Mouse (Mus musculus) embryonic facial prominence, embryonic 14.5 days (tissue): Measurements from ENCODE around the gene Acly. TPM values are rescaled to one million over a fixed set of nuclear protein-coding genes. Genes with fewer than 3 reads are reported as not detected.

Source experiments
- ATAC-seq: fragments of 200-750 bp; cut with Nextera tagmentation; 2 replicates; pipeline ENCODE4 v1.8.0; 2017; ENCODE audit warnings: low read depth, moderate number of reproducible peaks, moderate TSS enrichment
- DNase-seq: peaks from one replicate; pipeline ENCODE4 v3.0.0-alpha.2; 2015; ENCODE audit warnings: low spot score
- H3K27ac ChIP-seq: fragments of 300-500 bp; sonication (generic); replicated peaks from 2 replicates; pipeline ENCODE4 v1.5.1; 2014; ENCODE audit warnings: low read depth, mild to moderate bottlenecking, low read length, moderate library complexity
- H3K27me3 ChIP-seq: fragments of 300-500 bp; sonication (generic); replicated peaks from 2 replicates; pipeline ENCODE4 v1.6.1; 2014; ENCODE audit warnings: low read length; ENCODE audit not compliant: control insufficient read depth, insufficient read depth
- H3K36me3 ChIP-seq: fragments of 300-500 bp; sonication (generic); 2 replicates; pipeline ENCODE4 v1.6.1; 2014; ENCODE audit warnings: low read length, mixed read lengths; ENCODE audit not compliant: control insufficient read depth, insufficient read depth
- H3K4me1 ChIP-seq: fragments of 300-500 bp; sonication (generic); 2 replicates; pipeline ENCODE4 v1.6.1; 2014; ENCODE audit warnings: antibody characterized with exemption, low read length; ENCODE audit not compliant: control insufficient read depth, insufficient read depth
- H3K4me2 ChIP-seq: fragments of 300-500 bp; sonication (generic); 2 replicates; pipeline ENCODE4 v1.6.1; 2014; ENCODE audit warnings: low read depth, mild to moderate bottlenecking, low read length, moderate library complexity, mixed read lengths
- H3K4me3 ChIP-seq: fragments of 300-500 bp; sonication (generic); 2 replicates; pipeline ENCODE4 v1.5.1; 2014; ENCODE audit warnings: low read depth, mild to moderate bottlenecking, low read length
- H3K9ac ChIP-seq: fragments of 300-500 bp; sonication (generic); 2 replicates; pipeline ENCODE4 v1.6.1; 2014; ENCODE audit warnings: low read depth, mild to moderate bottlenecking, low read length, moderate library complexity, mixed read lengths
- H3K9me3 ChIP-seq: fragments of 300-500 bp; sonication (generic); 2 replicates; pipeline ENCODE4 v1.6.1; 2016; ENCODE audit warnings: low read length; ENCODE audit not compliant: control insufficient read depth
- WGBS: fragments of 180-500 bp; shearing (Covaris S2); extraction: QIAGEN DNeasy Blood & Tissue Kit; methylation state at CpG from one replicate; pipeline ENCODE4 v1.1.7; 2014; 5-methylcytosine and 5-hydroxymethylcytosine counted together
- polyA plus RNA-seq: library from polyadenylated mRNA; unstranded; fragments of >200 nt; fragmentation: Nextera tagmentation; extraction: Ambion mirVana; gene quantifications from 2 replicates; pipeline ENCODE4 v1.2.1, GENCODE M21; 2014

The Acly gene
- polyA plus RNA-seq: 114 and 148 TPM in 2 replicates

GRCm38 (mm10) chr11:100527458-100528374 is at the start of gene Acly:
TSS of gene Acly (minus strand) at chr11:100528000.
- Histone ChIP-seq H3K27me3 (no peaks in the 10 kb centered on the region), H3K9me3 (no peaks in the 10 kb centered on the region)
- WGBS: 2% methylated on average over 38 of the region's 54 CpGs

GRCm38 (mm10) chr11:100576256-100576655 is 48.5 kb upstream of the Acly start:
- H3K9me3 ChIP-seq: no peaks in the 10 kb centered on the region
- H3K27ac ChIP-seq: no peak overlapping the region
- DNase-seq (no peak), ATAC-seq (no peak)
- H3K4me2 ChIP-seq: peak overlapping the region; percentile 81
- peaks cover 31% of the 10 kb centered on the region for H3K36me3 ChIP-seq
- H3K4me3 ChIP-seq: no peak overlapping the region
- H3K27me3 ChIP-seq: peaks cover 2% of the 10 kb centered on the region; the same call in 1 of the 2 replicates
- WGBS: 61% methylated on average over 21 of the region's 21 CpGs
- H3K4me1 ChIP-seq: peaks cover 11% of the 10 kb centered on the region
- peak overlapping the region; percentile 30; the same call in 1 of the 2 replicates for H3K9ac ChIP-seq

More at GRCm38 (mm10) chr11:100527458-100528374, at the start of gene Acly:
- Histone ChIP-seq H3K36me3 (peaks cover 14% of the 10 kb centered on the region), H3K4me3 (peak within 1 kb of the TSS; percentile 62), H3K9ac (peak within 1 kb of the TSS; percentile 73), H3K27ac (peak within 1 kb of the TSS; percentile 86), H3K4me2 (peak within 1 kb of the TSS; percentile 82), H3K4me1 (peaks cover 24% of the 10 kb centered on the region)
- ATAC-seq (peak; percentile 97), DNase-seq (peak; percentile 100)

- Histone ChIP-seq H3K9me3 (no peaks in the 10 kb centered on the region), H3K4me2 (peak overlapping the region; percentile 81), H3K27me3 (peaks cover 10% of the 10 kb centered on the region; the same call in 1 of the 2 replicates), H3K27ac (no peak overlapping the region), H3K4me1 (peaks cover 15% of the 10 kb centered on the region), H3K4me3 (peak overlapping the region; percentile 68), H3K9ac (peak overlapping the region; percentile 74), H3K36me3 (peaks cover 24% of the 10 kb centered on the region)
- ATAC-seq (no peak), DNase-seq (no peak)
- 28% methylated on average over 2 of the region's 2 CpGs for WGBS
These were observed 47.7 kb upstream of the Acly start for GRCm38 (mm10) chr11:100575484-100575855.

GRCm38 (mm10) chr11:100574708-100575483 is 47.1 kb upstream of the Acly start, which contains the start of gene Cnp:
TSS of gene Cnp (plus strand) at chr11:100574904.
- Histone ChIP-seq H3K4me1 (peaks cover 15% of the 10 kb centered on the region), H3K36me3 (peaks cover 18% of the 10 kb centered on the region), H3K27ac (peak within 1 kb of the TSS; percentile 68), H3K4me3 (peak within 1 kb of the TSS; percentile 68), H3K9ac (peak within 1 kb of the TSS; percentile 74), H3K27me3 (peaks cover 10% of the 10 kb centered on the region; the same call in 1 of the 2 replicates), H3K9me3 (no peaks in the 10 kb centered on the region), H3K4me2 (peak within 1 kb of the TSS; percentile 81)
- ATAC-seq (peak; percentile 81), DNase-seq (peak; percentile 85)
- 1% methylated on average over 47 of the region's 47 CpGs for WGBS

GRCm38 (mm10) chr11:100574188-100574587 is 46.4 kb upstream of the Acly start:
- Histone ChIP-seq H3K9ac (0 out of 2 replicates have a peak overlapping the region, but pooled peaks have one; percentile 74), H3K9me3 (no peaks in the 10 kb centered on the region), H3K4me3 (peak overlapping the region; percentile 68), H3K27me3 (peaks cover 10% of the 10 kb centered on the region; the same call in 1 of the 2 replicates), H3K4me2 (peak overlapping the region; percentile 81), H3K27ac (peak overlapping the region; percentile 68; the same call in 1 of the 2 replicates), H3K36me3 (peaks cover 11% of the 10 kb centered on the region), H3K4me1 (peaks cover 15% of the 10 kb centered on the region)
- 89% methylated on average over 3 of the region's 3 CpGs for WGBS
- DNase-seq: no peak
- no peak for ATAC-seq

GRCm38 (mm10) chr11:100571202-100571567 is 43.4 kb upstream of the Acly start:
- Histone ChIP-seq H3K27me3 (peaks cover 10% of the 10 kb centered on the region; the same call in 1 of the 2 replicates), H3K9ac (0 out of 2 replicates have a peak overlapping the region, but pooled peaks have one; percentile 37), H3K9me3 (no peaks in the 10 kb centered on the region), H3K36me3 (no peaks in the 10 kb centered on the region), H3K4me3 (peak overlapping the region; percentile 11; the same call in 1 of the 2 replicates), H3K4me1 (peaks cover 12% of the 10 kb centered on the region), H3K27ac (no peak overlapping the region), H3K4me2 (peak overlapping the region; percentile 49)
- DNase-seq: no peak
- WGBS: 11% methylated on average over 16 of the region's 16 CpGs
- no peak for ATAC-seq

GRCm38 (mm10) chr11:100570430-100571201 is 42.8 kb upstream of the Acly start:
- Histone ChIP-seq H3K4me1 (peaks cover 7% of the 10 kb centered on the region), H3K36me3 (no peaks in the 10 kb centered on the region), H3K4me2 (peak overlapping the region; percentile 49), H3K9me3 (no peaks in the 10 kb centered on the region), H3K27ac (no peak overlapping the region), H3K27me3 (peaks cover 10% of the 10 kb centered on the region; the same call in 1 of the 2 replicates), H3K4me3 (peak overlapping the region; percentile 11; the same call in 1 of the 2 replicates), H3K9ac (no peak overlapping the region)
- 10% methylated on average over 8 of the region's 8 CpGs for WGBS
- peak; percentile 45 for ATAC-seq
- DNase-seq: peak; percentile 83
